Mouse (Mus musculus): ENCODE results near the gene Tnip3. TPM values are rescaled to one million over a fixed set of nuclear protein-coding genes. Genes with fewer than 3 reads are reported as not detected.

Tnip3 gene
- total RNA-seq (2023), result 0.52 TPM

DNA sequence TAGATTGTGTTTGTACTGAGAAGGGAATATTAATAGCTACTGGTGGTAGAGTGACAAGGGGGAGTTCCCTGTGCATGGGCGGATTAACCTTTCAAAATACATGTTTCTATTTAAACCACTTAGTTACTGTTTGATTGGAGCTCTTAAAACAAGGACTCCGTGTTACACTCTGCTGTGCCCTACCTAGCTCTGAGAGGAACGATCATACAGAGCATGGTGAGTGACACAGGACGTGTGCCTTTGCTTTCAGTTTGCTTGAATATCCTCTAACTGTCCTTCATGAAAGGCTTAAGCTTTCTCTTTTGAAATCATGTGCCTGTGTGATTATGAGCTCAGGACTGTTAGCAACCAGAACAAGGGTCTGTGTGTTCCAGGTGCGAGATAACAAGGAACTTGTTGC lies at the start of gene Tnip3:
Tnip3 (plus strand) TSS at position 122 of the 400 bp plus-strand sequence.

DNA sequence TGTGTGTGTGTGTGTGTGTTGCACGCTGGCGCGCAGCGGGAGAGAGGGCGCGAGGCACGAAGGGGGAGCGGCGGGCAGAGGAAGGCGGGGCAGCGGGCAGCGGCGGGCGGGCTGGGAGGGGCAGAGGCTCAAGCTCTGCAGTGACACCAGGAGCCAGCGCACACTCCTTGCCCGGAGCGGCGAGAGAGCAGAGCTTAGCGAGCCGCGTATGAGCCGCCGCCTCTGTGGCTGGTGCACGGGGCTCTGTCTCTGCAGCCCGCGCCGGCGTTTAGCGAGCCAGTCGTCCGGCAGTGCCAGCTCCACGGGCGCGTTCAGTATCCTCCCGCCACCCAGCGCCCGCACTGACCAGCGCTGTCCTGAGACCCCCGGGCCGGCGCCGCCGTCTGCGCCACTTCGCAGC lies 146.3 kb downstream of the Tnip3 start, which contains the start of gene Ndnf:
Ndnf (plus strand) TSS at position 140 of the 400 bp plus-strand sequence.

Other genes with a start within 250 kb of the Tnip3 start
- gene C130060K24Rik, start 144.2 kb upstream of the Tnip3 start, total RNA-seq (2023), result not detected
- gene Ndnf, start 146.3 kb downstream of the Tnip3 start, total RNA-seq (2023), result 0.49 TPM